Mouse (Mus musculus): Measurements from ENCODE around the gene Copb1. TPM values are rescaled to one million over a fixed set of nuclear protein-coding genes. Genes with fewer than 3 reads are reported as not detected.

The Copb1 gene
- polyA plus RNA-seq, 1 experiment from 2014 or later, result 51.9 TPM

DNA sequence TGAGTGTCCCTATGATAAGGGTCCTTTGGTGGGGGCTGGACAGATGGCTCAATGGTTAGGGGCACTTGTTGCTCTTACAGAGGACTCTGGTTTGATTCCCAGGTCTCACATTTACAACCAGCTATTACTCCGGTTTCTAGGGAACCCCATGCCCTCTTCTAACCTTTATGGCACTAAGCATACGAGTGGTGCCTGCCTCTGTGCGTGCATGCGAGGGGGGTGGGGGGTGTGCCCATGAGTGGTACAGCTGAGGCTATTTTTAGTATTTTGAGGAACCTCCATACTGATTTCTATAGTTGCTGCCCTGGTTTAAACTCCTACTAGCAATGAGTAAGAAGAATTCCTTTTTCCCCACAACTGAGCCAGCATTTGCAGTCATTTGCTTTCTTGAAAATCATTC is 60.3 kb downstream of the Copb1 start:
- Histone ChIP-seq H3K27me3 (no peaks in the 10 kb centered on the region), H3K4me3 (replicated peaks) (no peak overlapping the region), H3K4me1 (replicated peaks) (no peaks in the 10 kb centered on the region), H3K4me2 (no peak overlapping the region), H3K9ac (no peak overlapping the region), H3K9me3 (replicated peaks) (no peaks in the 10 kb centered on the region), H3K36me3 (no peaks in the 10 kb centered on the region), H3K27ac (no peak overlapping the region)
- DNase-seq (no peak), ATAC-seq (ENCODE audit: low read depth) (no peak)
- WGBS (ENCODE audit: insufficient replicate concordance), result 28% methylated on average over 4 of the region's 4 CpGs

DNA sequence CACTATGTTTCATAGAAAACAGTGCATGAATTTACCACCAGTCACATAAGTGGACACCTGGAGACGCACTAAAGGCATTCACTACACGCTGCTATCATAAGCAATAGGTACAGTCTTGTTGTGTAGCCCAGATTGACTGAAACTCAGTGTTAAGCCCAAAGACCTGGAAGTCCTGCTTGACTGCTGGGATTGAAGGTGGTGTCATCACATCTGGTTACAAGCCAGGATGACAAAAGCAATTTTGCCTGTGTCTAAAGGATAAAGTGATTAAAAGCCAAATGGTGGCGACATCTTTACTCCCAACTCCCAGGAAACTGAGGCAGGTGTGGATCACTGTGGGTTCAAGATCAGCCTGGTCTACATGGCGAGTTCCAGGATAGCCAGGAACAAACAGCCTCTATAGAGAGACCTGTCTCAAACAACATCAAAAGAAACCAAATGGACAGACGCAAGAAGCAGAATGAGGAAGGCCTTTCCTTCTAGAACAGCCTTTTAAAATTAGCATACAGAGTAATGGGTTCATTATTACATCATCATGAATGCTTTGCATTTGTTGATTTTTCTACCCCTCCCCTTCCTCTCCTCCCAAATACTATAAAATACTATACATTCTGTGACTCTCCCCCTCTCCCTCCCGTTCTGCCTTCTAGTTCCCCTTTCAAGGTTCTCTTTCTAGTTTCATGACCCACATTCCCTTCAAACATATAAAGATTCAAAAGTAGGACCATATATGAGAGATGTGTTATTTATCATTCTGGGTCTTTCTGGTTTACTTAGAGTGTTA is 61.0 kb downstream of the Copb1 start:
- Histone ChIP-seq H3K4me2 (no peak overlapping the region), H3K9ac (no peak overlapping the region), H3K27ac (no peak overlapping the region), H3K4me1 (replicated peaks) (no peaks in the 10 kb centered on the region), H3K9me3 (replicated peaks) (no peaks in the 10 kb centered on the region), H3K4me3 (replicated peaks) (no peak overlapping the region), H3K36me3 (no peaks in the 10 kb centered on the region), H3K27me3 (no peaks in the 10 kb centered on the region)
- no peak for ATAC-seq (ENCODE audit: low read depth)
- 57% methylated on average over 6 of the region's 6 CpGs for WGBS (ENCODE audit: insufficient replicate concordance)
- no peak for DNase-seq

DNA sequence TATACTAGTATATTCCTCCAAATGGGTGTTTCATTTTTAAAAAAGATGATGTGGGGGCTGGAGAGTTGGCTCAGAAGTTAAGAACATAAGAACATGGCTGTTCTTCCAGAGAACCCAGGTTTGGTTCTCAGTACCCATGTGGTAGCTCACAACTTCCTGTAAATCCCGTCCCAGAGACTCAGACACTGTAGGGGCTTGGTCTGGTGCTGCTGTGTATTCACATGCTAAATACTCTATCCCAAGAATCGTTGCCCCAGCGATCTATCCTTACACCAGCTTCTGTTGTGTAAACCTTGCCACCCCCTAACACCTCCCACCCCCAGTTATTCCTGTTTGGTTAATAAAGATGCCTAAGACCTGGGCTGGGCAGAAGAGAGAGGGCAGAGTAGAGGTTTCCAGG is 61.9 kb downstream of the Copb1 start:
- Histone ChIP-seq H3K36me3 (no peaks in the 10 kb centered on the region), H3K4me1 (replicated peaks) (no peaks in the 10 kb centered on the region), H3K27ac (no peak overlapping the region), H3K4me2 (no peak overlapping the region), H3K9ac (no peak overlapping the region), H3K4me3 (replicated peaks) (no peak overlapping the region), H3K9me3 (replicated peaks) (no peaks in the 10 kb centered on the region), H3K27me3 (no peaks in the 10 kb centered on the region)
- no peak for ATAC-seq (ENCODE audit: low read depth)
- DNase-seq, result no peak
- 35% methylated on average over 3 of the region's 3 CpGs for WGBS (ENCODE audit: insufficient replicate concordance)

DNA sequence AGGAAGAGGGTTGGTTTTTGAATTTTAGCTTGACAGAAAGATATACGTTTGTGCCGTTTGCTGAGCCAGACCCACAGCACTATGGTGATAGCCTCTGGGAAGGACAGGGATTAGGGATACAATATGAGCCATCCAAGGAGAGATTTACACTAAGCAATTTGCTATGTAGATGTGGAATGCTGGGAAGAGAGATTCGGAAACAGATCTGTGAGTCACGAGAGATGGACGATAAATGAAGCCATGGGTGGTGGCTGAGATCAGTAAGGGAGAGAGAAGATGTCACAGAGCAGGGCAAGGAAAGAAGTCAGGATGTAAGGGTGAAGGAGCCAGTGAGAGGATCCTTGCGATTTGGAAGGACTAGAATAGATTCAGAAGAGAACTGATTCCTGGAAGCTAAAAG is 71.1 kb downstream of the Copb1 start:
- no peak overlapping the region for H3K9ac ChIP-seq
- no peaks in the 10 kb centered on the region for H3K27me3 ChIP-seq
- WGBS (ENCODE audit: insufficient replicate concordance), result 61% methylated on average over 6 of the region's 6 CpGs
- DNase-seq (no peak), ATAC-seq (ENCODE audit: low read depth) (no peak)
- no peaks in the 10 kb centered on the region for H3K9me3 ChIP-seq (replicated peaks)
- no peaks in the 10 kb centered on the region for H3K36me3 ChIP-seq
- no peaks in the 10 kb centered on the region for H3K4me1 ChIP-seq (replicated peaks)
- H3K4me2 ChIP-seq, result no peak overlapping the region
- no peak overlapping the region for H3K4me3 ChIP-seq (replicated peaks)
- H3K27ac ChIP-seq, result no peak overlapping the region

DNA sequence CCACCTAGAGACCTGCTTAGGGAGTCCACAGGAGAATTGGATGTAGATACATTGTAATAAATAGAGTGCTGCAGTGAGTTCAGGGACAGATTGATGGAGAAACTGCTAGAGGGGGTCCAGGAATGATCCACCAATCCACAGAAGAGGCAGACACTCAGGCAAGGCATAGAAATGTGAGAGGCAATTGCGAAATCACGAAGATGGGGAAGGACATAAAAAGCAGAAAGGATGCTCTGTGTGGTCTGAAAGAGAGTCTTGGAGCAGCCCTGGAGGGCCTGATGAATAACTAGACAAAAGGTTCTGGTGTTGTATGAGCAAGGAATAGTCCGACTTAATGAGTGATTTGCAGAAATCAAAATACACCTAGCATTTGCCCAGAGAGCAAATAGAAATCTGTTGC is 71.8 kb downstream of the Copb1 start:
- H3K9me3 ChIP-seq (replicated peaks), result no peaks in the 10 kb centered on the region
- H3K9ac ChIP-seq, result no peak overlapping the region
- H3K4me3 ChIP-seq (replicated peaks), result no peak overlapping the region
- WGBS (ENCODE audit: insufficient replicate concordance), result 65% methylated on average over 3 of the region's 3 CpGs
- no peak for ATAC-seq (ENCODE audit: low read depth)
- H3K4me2 ChIP-seq, result no peak overlapping the region
- H3K27me3 ChIP-seq, result no peaks in the 10 kb centered on the region
- no peak overlapping the region for H3K27ac ChIP-seq
- no peak for DNase-seq
- H3K4me1 ChIP-seq (replicated peaks), result no peaks in the 10 kb centered on the region
- H3K36me3 ChIP-seq, result no peaks in the 10 kb centered on the region

DNA sequence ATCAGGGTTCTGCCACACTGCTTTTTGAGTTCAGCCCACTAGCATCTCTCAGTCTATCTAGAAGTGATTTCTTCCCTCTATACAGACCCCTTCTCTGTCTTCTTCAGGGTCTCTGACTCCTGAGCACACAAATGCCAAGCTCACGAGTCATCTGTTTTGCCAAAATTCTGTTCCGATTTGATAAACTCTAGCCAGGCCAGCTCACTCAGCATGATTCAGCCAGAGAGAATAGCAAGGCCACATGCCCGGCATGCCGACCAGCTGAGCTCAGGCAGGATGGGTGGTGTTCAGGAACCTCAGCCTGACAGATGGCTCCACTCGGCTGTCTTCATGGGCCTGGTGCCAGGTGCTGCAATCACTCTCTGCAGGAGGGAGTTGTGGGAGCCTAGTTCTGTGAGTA is 73.1 kb downstream of the Copb1 start:
- H3K27ac ChIP-seq, result no peak overlapping the region
- no peak for ATAC-seq (ENCODE audit: low read depth)
- DNase-seq, result no peak
- no peak overlapping the region for H3K4me3 ChIP-seq (replicated peaks)
- no peaks in the 10 kb centered on the region for H3K9me3 ChIP-seq (replicated peaks)
- no peaks in the 10 kb centered on the region for H3K27me3 ChIP-seq
- no peak overlapping the region for H3K4me2 ChIP-seq
- H3K4me1 ChIP-seq (replicated peaks), result peaks cover 4% of the 10 kb centered on the region
- H3K9ac ChIP-seq, result no peak overlapping the region
- 36% methylated on average over 5 of the region's 5 CpGs for WGBS (ENCODE audit: insufficient replicate concordance)
- no peaks in the 10 kb centered on the region for H3K36me3 ChIP-seq

DNA sequence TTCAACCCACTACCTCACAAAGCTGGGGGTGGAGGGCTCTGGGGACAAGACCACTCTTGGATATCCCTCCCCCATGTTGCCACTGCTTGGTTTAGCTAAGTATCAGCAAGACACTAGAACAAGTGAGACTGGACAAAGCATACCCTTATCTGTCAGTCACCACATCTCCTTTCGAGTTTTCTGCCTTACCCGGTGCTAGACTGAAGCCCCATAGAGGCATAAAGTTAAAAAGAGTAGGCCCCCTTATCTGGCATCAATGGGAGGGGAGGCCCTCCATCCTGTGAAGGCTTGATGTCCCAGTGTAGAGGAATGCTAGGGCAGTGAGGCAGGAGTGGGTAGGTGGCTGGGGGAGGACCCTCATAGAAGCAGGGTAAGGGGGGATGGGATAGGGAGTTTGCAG is 77.9 kb downstream of the Copb1 start:
- WGBS (ENCODE audit: insufficient replicate concordance), result 20% methylated on average over 2 of the region's 2 CpGs
- no peak for DNase-seq
- H3K9ac ChIP-seq, result no peak overlapping the region
- no peaks in the 10 kb centered on the region for H3K36me3 ChIP-seq
- peak; percentile 39; the same call in 1 of the 2 replicates for ATAC-seq (ENCODE audit: low read depth)
- no peaks in the 10 kb centered on the region for H3K27me3 ChIP-seq
- H3K4me3 ChIP-seq (replicated peaks), result no peak overlapping the region
- no peak overlapping the region for H3K27ac ChIP-seq
- peaks cover 5% of the 10 kb centered on the region for H3K4me1 ChIP-seq (replicated peaks)
- no peak overlapping the region for H3K4me2 ChIP-seq
- no peaks in the 10 kb centered on the region for H3K9me3 ChIP-seq (replicated peaks)

DNA sequence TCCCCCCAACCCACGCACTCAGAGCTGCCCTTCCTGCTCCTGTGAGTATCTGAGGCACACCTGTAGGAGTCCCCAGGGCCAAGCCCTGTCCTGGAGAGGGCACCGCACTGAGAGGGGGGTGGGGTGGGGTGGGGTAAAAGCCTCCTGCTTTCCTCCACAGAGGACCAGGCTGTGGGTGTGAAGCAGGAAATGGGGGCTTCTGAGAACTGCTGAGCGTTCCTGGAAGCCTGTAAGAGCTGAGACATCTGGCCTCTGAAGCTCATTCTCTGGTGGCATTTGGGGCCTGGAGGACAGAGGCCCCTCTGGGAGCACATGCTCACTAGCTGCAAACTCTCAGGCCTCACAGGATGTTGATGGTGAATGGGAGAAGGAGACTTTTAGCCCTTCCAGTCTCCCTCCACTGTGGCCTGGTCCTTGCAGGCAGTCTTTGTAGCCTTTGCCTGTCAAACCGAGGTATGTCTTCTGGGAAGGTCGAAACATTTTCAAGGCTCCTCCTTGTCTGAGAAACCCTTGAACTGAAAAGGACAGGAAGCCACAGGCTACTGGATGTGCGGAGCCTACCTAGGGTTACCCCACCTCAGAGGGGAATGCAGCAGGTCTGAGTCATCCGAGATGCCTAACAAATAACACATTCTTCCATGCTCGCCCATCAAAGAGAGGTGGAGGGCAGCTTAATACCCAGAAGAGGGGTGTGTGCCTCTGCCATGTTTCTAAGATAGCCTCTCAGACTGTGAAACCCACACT is 83.0 kb downstream of the Copb1 start:
- ATAC-seq (ENCODE audit: low read depth), result no peak
- H3K4me3 ChIP-seq (replicated peaks), result no peak overlapping the region
- no peak overlapping the region for H3K27ac ChIP-seq
- no peak overlapping the region for H3K9ac ChIP-seq
- H3K4me2 ChIP-seq, result no peak overlapping the region
- no peaks in the 10 kb centered on the region for H3K9me3 ChIP-seq (replicated peaks)
- H3K36me3 ChIP-seq, result no peaks in the 10 kb centered on the region
- H3K4me1 ChIP-seq (replicated peaks), result peaks cover 8% of the 10 kb centered on the region
- WGBS (ENCODE audit: insufficient replicate concordance), result 44% methylated on average over 8 of the region's 8 CpGs
- H3K27me3 ChIP-seq, result no peaks in the 10 kb centered on the region
- no peak for DNase-seq

DNA sequence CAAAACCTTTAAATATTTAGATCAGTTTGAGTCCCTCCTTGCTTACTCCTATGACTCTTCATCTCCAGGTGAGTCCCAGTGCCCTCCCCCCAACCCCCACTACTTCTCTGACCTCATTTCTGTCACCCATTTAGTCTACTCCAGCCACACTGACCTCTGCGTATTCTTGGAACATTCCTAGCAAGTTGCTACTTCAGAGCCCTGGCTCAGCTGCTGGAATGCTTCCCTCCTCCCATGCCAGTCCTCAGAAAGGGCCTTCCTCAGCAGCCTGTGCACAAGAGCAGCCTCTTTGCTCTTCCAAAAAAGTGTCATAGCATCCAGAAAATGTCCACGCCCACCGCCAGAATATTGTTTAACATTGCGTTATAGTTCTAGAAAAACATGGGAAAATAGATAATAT is 84.5 kb downstream of the Copb1 start:
- no peak for ATAC-seq (ENCODE audit: low read depth)
- Histone ChIP-seq H3K36me3 (no peaks in the 10 kb centered on the region), H3K27me3 (no peaks in the 10 kb centered on the region), H3K4me2 (no peak overlapping the region), H3K4me1 (replicated peaks) (peaks cover 6% of the 10 kb centered on the region), H3K4me3 (replicated peaks) (no peak overlapping the region), H3K27ac (no peak overlapping the region), H3K9me3 (replicated peaks) (no peaks in the 10 kb centered on the region), H3K9ac (no peak overlapping the region)
- 83% methylated on average over 4 of the region's 4 CpGs for WGBS (ENCODE audit: insufficient replicate concordance)
- DNase-seq, result no peak

DNA sequence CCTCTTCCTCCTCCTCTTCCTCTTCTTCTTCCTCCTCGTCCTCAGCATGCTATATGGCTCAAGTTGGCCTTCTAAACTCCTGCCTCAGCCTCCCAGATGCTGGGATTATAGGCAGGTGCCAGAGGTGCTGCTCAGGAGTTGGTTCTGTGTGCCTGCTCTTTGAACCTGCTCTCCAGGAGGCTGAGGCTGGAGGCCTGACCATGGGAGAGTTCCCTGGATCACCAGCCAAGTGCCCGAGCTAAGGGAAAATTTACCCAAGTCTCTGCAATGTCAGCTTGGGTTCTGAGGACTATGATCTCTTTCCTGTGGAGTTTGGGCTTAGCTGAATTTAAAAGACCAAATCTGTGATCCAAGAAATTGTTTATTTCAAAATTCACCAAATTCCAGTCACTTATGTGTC is 85.1 kb downstream of the Copb1 start:
- WGBS (ENCODE audit: insufficient replicate concordance), result 33% methylated on average over 2 of the region's 2 CpGs
- Histone ChIP-seq H3K9ac (no peak overlapping the region), H3K27me3 (no peaks in the 10 kb centered on the region)

More for the DNA sequence above, 85.1 kb downstream of the Copb1 start:
- DNase-seq (no peak), ATAC-seq (ENCODE audit: low read depth) (no peak)
- Histone ChIP-seq H3K4me2 (no peak overlapping the region), H3K4me1 (replicated peaks) (peaks cover 6% of the 10 kb centered on the region), H3K36me3 (no peaks in the 10 kb centered on the region), H3K27ac (no peak overlapping the region), H3K9me3 (replicated peaks) (no peaks in the 10 kb centered on the region), H3K4me3 (replicated peaks) (no peak overlapping the region)
